Mouse (Mus musculus) forebrain, postnatal 0 days (tissue): ENCODE results near the gene 1700018F24Rik. TPM values are rescaled to one million over a fixed set of nuclear protein-coding genes. Genes with fewer than 3 reads are reported as not detected.
"Not testable (repeated sequence)": the region's sequence is repeated elsewhere in the genome, so short reads cannot be mapped to it uniquely, and the experiment has no call there.

Experiments used
- ATAC-seq: fragments of 200-750 bp; cut with Nextera tagmentation; 2 replicates; pipeline ENCODE4 v1.8.0; 2017; ENCODE audit warnings: mild to moderate bottlenecking, moderate library complexity
- DNase-seq: peaks from one replicate; pipeline ENCODE4 v3.0.0-alpha.2; 2015
- H3K27ac ChIP-seq: fragments of 300-500 bp; sonication (generic); 2 replicates; pipeline ENCODE4 v1.5.1; 2014; ENCODE audit warnings: low read depth, mild to moderate bottlenecking, antibody characterized with exemption, low read length, moderate library complexity, mixed read lengths
- H3K27me3 ChIP-seq: fragments of 300-500 bp; sonication (generic); 2 replicates; pipeline ENCODE4 v1.6.1; 2014; ENCODE audit warnings: mild to moderate bottlenecking, low read length, mixed read lengths; ENCODE audit not compliant: insufficient read depth
- H3K36me3 ChIP-seq: fragments of 300-500 bp; sonication (generic); 2 replicates; pipeline ENCODE4 v1.6.1; 2014; ENCODE audit warnings: mild to moderate bottlenecking, moderate library complexity; ENCODE audit not compliant: insufficient read depth
- H3K4me1 ChIP-seq: fragments of 300-500 bp; sonication (generic); 2 replicates; pipeline ENCODE4 v1.6.1; 2014; ENCODE audit warnings: antibody characterized with exemption; ENCODE audit not compliant: insufficient read depth
- H3K4me2 ChIP-seq: fragments of 300-500 bp; sonication (generic); 2 replicates; pipeline ENCODE4 v1.6.1; 2014; ENCODE audit warnings: low read depth, mild to moderate bottlenecking, moderate library complexity
- H3K4me3 ChIP-seq: fragments of 300-500 bp; sonication (generic); 2 replicates; pipeline ENCODE4 v1.5.1; 2014; ENCODE audit warnings: low read depth, low read length, mixed read lengths
- H3K9ac ChIP-seq: fragments of 300-500 bp; sonication (generic); 2 replicates; pipeline ENCODE4 v1.6.1; 2014; ENCODE audit warnings: mild to moderate bottlenecking
- H3K9me3 ChIP-seq: fragments of 300-500 bp; sonication (generic); 2 replicates; pipeline ENCODE4 v1.6.1; 2016; ENCODE audit warnings: low read length
- CTCF ChIP-seq: sonication (generic); IDR thresholded peaks from 2 replicates; pipeline ENCODE4 v1.5.1; 2016; ENCODE audit warnings: antibody characterized with exemption, control low read depth, low read depth
- WGBS: fragments of 180-500 bp; shearing (Covaris S2); extraction: QIAGEN DNeasy Blood & Tissue Kit; methylation state at CpG from one replicate; pipeline ENCODE4 v1.1.7; 2014; 5-methylcytosine and 5-hydroxymethylcytosine counted together
- polyA plus RNA-seq: library from polyadenylated mRNA; unstranded; fragments of >200 nt; fragmentation: Nextera tagmentation; extraction: Ambion mirVana; gene quantifications from 2 replicates; pipeline ENCODE4 v1.2.1, GENCODE M21; 2015
- total RNA-seq: library from RNA; depleted of rRNA; stranded (reverse); fragments of >200 nt; gene quantifications from 2 replicates; pipeline ENCODE4 v1.2.3, GENCODE M21; 2014; rRNA removed

Gene 1700018F24Rik
- total RNA-seq: not detected in 2 replicates
- polyA plus RNA-seq: not detected in 2 replicates

DNA sequence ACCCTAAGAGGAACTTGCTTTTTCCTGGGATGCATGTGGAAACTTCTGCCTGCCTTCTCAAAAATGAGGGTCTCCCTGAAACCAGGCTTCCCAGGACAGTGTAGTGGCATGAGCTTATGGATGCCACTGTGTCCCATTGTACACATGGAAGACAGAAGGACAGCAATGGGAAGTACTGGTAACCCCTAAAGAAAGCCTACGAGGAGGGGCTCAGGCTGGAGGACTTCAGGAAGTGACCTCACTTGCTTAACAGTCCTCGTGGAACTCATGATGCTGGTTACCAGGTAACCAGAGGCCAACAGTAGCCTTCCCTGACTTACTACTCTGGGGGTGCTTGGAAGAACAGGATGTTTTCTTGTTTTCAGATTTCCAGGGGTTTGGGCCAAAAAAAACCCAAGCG lies at the start of gene 1700018F24Rik:
Gene 1700018F24Rik (plus strand): TSS at position 301 of the 400 bp plus-strand sequence.
- not testable (repeated sequence) for H3K4me2 ChIP-seq, H3K4me3 ChIP-seq, H3K27ac ChIP-seq, ATAC-seq, DNase-seq, H3K36me3 ChIP-seq, H3K27me3 ChIP-seq, H3K9ac ChIP-seq, H3K9me3 ChIP-seq, H3K4me1 ChIP-seq
- 72% methylated on average over 2 of the region's 3 CpGs for WGBS

DNA sequence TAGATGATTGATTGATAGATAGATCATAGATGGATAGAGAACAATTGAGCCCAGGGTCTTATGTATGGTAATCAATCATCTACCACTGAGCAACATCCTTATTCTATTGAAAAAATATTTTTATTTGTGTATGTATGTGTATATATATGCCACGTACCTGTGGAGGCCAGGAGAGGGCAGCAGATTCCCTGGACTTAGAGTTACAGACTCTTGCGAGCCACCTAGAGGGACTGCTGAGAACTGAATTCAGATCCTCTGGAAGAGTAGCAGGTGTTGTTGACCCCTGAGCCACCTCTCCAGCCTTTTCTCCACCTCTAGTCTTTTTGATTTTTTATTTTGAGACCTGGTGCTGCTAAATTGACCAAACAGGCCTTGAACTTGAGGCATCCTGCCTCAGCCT lies 44.3 kb upstream of the 1700018F24Rik start:
- H3K4me1 ChIP-seq: no peaks in the 10 kb centered on the region
- no peak overlapping the region for H3K4me2 ChIP-seq
- no peaks in the 10 kb centered on the region for H3K9me3 ChIP-seq
- DNase-seq: peak; percentile 16
- ATAC-seq: no peak
- TF ChIP-seq CTCF: peak; percentile 64
- H3K9ac ChIP-seq: no peak overlapping the region
- H3K27ac ChIP-seq: no peak overlapping the region
- WGBS: 44% methylated on average over 2 of the region's 2 CpGs
- no peaks in the 10 kb centered on the region for H3K27me3 ChIP-seq
- H3K4me3 ChIP-seq: no peak overlapping the region
- no peaks in the 10 kb centered on the region for H3K36me3 ChIP-seq

DNA sequence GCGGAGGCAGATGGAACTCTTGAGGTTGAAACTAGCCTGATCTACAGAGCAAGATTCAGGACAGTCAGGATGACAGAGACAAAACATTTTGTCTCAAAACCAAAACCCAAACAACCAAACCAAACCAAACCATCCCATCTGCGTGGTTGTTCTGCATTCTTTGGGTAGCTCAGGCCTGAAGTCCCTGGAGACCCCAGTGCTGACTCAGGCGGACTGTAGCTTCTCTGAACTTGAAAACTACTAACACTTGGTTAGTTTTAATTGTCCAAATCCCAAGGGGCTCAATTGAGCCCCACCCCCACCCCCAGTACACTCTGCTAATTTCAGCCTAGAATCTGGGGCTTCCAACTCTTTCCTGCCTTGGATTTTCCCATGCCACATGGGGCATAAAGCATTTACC lies 39.4 kb upstream of the 1700018F24Rik start:
- Histone ChIP-seq H3K36me3 (no peaks in the 10 kb centered on the region), H3K4me2 (no peak overlapping the region), H3K4me1 (no peaks in the 10 kb centered on the region), H3K4me3 (no peak overlapping the region), H3K27ac (no peak overlapping the region), H3K27me3 (no peaks in the 10 kb centered on the region), H3K9ac (no peak overlapping the region), H3K9me3 (no peaks in the 10 kb centered on the region)
- 91% methylated on average over 3 of the region's 3 CpGs for WGBS
- no peak for ATAC-seq
- no peak for TF ChIP-seq CTCF
- no peak for DNase-seq

DNA sequence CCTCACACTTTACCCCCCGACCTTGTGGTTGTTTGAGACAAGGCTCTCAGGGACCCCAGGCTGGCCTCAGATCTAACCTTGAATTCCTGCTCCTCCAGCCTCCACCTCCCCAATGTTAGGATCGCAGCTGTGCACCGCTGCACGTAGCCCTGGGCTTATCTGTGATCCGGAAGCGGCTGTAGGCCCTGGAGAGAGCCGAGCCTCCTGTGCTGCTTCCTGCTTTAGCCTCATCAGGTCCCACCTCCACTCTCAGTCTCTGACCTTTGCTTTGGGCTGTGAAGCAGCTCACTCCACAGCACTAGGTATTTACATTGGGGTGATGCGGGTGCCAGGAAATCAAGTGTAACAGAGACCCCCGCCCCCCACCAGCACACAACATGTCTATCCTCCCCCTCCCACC lies 38.3 kb upstream of the 1700018F24Rik start:
- no peak overlapping the region for H3K4me3 ChIP-seq
- no peak overlapping the region for H3K9ac ChIP-seq
- no peak for TF ChIP-seq CTCF
- no peaks in the 10 kb centered on the region for H3K9me3 ChIP-seq
- WGBS: 87% methylated on average over 9 of the region's 9 CpGs
- H3K27me3 ChIP-seq: no peaks in the 10 kb centered on the region
- no peaks in the 10 kb centered on the region for H3K4me1 ChIP-seq
- DNase-seq: no peak
- H3K27ac ChIP-seq: no peak overlapping the region
- no peak for ATAC-seq
- H3K36me3 ChIP-seq: no peaks in the 10 kb centered on the region
- H3K4me2 ChIP-seq: no peak overlapping the region

DNA sequence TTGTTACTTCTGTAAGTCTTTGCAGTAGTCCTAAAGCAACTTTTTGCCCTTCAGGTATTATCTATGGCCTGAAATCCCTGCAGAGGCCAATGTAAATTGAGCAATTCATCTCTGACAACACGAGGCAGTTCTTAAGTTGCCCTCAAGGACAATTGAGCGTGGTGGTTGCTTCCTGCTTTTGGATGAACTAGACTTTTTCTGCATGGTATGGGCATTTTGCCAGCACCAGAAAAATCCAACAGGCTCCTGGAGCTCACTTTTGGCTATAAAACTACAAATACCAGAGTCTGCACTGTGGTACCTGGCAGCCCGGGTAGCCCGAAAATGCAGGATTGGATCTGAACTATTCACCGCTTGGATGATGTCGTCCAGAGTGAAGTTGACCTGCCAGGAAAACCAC lies 37.2 kb upstream of the 1700018F24Rik start:
- Histone ChIP-seq H3K36me3 (no peaks in the 10 kb centered on the region), H3K4me1 (no peaks in the 10 kb centered on the region), H3K4me2 (no peak overlapping the region), H3K27ac (no peak overlapping the region), H3K4me3 (no peak overlapping the region), H3K27me3 (no peaks in the 10 kb centered on the region), H3K9me3 (no peaks in the 10 kb centered on the region), H3K9ac (no peak overlapping the region)
- TF ChIP-seq CTCF: no peak
- ATAC-seq: no peak
- no peak for DNase-seq
- WGBS: 83% methylated on average over 6 of the region's 6 CpGs

DNA sequence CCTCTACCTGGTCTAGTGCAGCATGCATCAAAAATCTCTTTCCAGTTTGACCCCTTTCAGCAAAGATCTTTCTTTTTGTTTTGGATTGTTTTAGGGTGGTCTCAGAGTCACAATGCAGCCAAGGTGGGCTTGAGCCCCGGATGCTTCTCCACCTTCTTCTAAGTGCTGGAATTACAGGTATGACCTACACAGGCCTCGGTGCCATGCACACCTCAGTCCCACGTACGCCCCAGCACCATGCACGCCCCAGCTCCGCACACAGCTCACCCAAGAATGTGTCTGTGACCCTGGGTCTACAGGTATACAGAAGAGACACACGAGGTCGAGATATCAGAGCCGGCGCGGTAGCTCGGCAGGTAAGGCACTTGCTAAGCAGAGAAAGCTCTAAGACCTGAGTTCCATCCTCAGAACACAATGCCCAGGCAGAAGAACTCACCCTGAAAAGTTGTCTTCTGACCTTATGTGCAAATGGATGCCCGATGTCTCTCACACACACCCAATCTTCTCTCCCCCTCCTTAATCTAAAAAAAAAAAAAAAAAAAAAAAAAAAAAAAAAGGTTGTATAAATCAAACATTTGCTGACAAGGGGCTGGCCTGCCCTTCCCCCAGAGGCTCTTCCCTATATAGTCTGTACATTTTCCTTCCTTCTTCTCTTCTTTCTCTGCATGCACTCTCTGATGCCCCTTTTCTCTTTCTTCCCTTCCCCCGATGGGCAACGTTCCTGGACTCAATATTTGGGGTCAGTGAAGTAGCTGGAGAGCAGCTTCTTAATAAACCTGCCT lies 33.7 kb upstream of the 1700018F24Rik start:
- no peak for DNase-seq
- H3K9ac ChIP-seq: no peak overlapping the region
- H3K4me2 ChIP-seq: no peak overlapping the region
- H3K9me3 ChIP-seq: no peaks in the 10 kb centered on the region
- TF ChIP-seq CTCF: no peak
- no peak overlapping the region for H3K4me3 ChIP-seq
- no peaks in the 10 kb centered on the region for H3K4me1 ChIP-seq
- no peak for ATAC-seq
- 92% methylated on average over 15 of the region's 15 CpGs for WGBS
- no peaks in the 10 kb centered on the region for H3K36me3 ChIP-seq
- no peaks in the 10 kb centered on the region for H3K27me3 ChIP-seq
- no peak overlapping the region for H3K27ac ChIP-seq

DNA sequence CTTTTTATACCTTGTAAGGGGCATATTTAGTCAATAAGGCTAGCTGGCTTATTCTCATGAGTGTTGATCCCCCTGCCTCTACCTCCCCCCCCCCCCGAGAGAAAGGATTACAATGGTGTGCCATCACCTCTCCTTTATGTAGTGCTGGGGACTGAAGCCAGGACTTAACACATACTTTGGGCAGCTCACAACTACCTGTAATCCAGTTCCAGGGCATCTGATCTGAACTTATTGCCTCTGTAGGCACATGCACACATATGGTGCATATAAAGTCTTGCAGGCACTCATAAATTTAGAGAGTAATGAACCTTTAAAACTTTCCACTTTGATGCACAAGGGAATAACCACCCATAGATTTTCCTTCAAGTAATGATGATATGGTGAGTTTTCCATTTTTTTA lies 28.5 kb upstream of the 1700018F24Rik start:
- no peak for ATAC-seq
- WGBS: 75% methylated on average over 1 of the region's 1 CpGs
- no peak overlapping the region for H3K9ac ChIP-seq
- DNase-seq: no peak
- H3K4me1 ChIP-seq: no peaks in the 10 kb centered on the region
- no peaks in the 10 kb centered on the region for H3K27me3 ChIP-seq
- H3K4me2 ChIP-seq: no peak overlapping the region
- TF ChIP-seq CTCF: no peak
- H3K27ac ChIP-seq: no peak overlapping the region
- no peaks in the 10 kb centered on the region for H3K36me3 ChIP-seq
- H3K4me3 ChIP-seq: no peak overlapping the region
- no peaks in the 10 kb centered on the region for H3K9me3 ChIP-seq

DNA sequence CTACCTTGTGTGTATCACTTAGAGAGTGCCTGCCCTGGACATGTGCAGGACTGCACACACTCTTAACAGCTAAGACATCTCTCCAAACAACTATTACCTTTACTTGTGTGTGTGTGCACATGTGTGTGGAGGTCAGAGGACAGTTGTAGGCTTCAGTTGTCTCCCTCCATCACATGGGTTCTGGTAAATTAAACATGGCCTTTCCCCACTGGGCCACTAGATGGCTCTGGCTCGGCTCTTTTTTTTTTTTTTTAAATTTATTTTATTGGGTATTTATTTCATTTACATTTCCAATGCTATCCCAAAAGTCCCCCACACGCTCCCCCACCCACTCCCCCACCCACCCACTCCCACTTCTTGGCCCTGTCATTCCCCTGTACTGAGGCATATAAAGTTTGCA lies 26.0 kb upstream of the 1700018F24Rik start:
- 23% methylated on average over 1 of the region's 2 CpGs for WGBS
- not testable (repeated sequence) for H3K4me1 ChIP-seq, H3K9me3 ChIP-seq

DNA sequence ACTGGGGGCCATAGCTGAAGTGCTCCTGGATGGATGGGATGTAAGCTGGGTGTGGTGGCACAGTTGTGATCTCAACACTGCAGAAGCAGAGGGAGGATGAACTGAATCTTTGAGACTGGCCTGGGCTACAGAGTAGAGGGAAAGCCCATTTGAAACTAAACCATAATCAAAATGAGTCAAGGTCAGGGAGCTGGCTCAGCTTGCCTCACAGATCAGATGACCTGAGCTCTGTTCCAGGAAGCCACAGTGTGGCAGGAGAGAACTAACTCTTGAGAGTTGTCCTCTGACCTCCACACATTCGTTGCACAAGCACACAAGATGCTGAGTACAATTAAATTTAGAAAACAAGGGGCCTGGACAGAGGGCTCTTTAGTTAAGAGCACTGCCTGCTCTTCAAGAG lies 22.5 kb upstream of the 1700018F24Rik start:
- H3K4me3 ChIP-seq, H3K27me3 ChIP-seq, H3K9me3 ChIP-seq, H3K27ac ChIP-seq, H3K4me2 ChIP-seq, ATAC-seq, H3K36me3 ChIP-seq, H3K4me1 ChIP-seq, DNase-seq, H3K9ac ChIP-seq: not testable (repeated sequence)
- WGBS: 35% methylated on average over 1 of the region's 1 CpGs

More for the DNA sequence above, 26.0 kb upstream of the 1700018F24Rik start:
- not testable (repeated sequence) for H3K27me3 ChIP-seq, H3K4me2 ChIP-seq, H3K9ac ChIP-seq, DNase-seq, H3K36me3 ChIP-seq, H3K4me3 ChIP-seq, H3K27ac ChIP-seq, ATAC-seq

DNA sequence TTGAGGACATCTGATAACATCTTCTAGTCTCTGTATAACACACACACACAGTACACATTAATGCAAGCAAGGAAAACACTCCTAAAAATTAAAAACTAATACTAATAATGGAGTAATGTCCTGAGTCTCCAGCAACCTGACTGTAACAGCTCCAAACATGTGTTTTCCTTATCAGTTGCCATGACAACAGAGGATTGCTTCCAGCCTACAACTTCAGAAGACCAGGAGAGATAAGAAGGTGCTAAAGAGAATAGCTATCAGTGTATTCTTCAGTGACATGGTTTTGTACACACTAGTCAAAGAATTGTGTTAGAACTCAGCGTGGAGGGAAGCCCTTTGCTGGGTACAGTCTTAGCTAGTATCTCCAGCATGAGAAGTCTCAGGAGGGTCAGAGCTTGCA lies 22.1 kb upstream of the 1700018F24Rik start:
- not testable (repeated sequence) for ATAC-seq, DNase-seq, H3K4me2 ChIP-seq, H3K4me3 ChIP-seq, H3K9me3 ChIP-seq, H3K27ac ChIP-seq, H3K36me3 ChIP-seq, H3K4me1 ChIP-seq, H3K27me3 ChIP-seq, H3K9ac ChIP-seq
- 74% methylated on average over 1 of the region's 1 CpGs for WGBS
